Mouse (Mus musculus) G1E (cell line): ENCODE measurements around the gene Pcmt1.

ENCODE experiments used
- CTCF ChIP-seq: IDR thresholded peaks from 2 replicates; pipeline ENCODE4 v1.5.1; 2012; ENCODE audit warnings: low read depth, low read length, inconsistent platforms, mixed read lengths
- GATA1 ChIP-seq: IDR thresholded peaks from 2 replicates; pipeline ENCODE4 v1.6.1; 2012; ENCODE audit warnings: borderline replicate concordance, low read length, inconsistent platforms, mixed read lengths
- GATA2 ChIP-seq: IDR thresholded peaks from 2 replicates; pipeline ENCODE4 v1.6.1; 2012; ENCODE audit warnings: low read depth, low read length, inconsistent platforms, borderline replicate concordance
- POLR2AphosphoS5 ChIP-seq: IDR thresholded peaks from 2 replicates; pipeline ENCODE4 v1.6.1; 2012; ENCODE audit warnings: low read depth, low read length, inconsistent platforms; ENCODE audit not compliant: insufficient replicate concordance
- TAL1 ChIP-seq: conservative IDR thresholded peaks from 2 replicates; pipeline ENCODE4 v1.6.1; 2012; ENCODE audit warnings: low read depth, low read length, inconsistent platforms, mixed read lengths

DNA sequence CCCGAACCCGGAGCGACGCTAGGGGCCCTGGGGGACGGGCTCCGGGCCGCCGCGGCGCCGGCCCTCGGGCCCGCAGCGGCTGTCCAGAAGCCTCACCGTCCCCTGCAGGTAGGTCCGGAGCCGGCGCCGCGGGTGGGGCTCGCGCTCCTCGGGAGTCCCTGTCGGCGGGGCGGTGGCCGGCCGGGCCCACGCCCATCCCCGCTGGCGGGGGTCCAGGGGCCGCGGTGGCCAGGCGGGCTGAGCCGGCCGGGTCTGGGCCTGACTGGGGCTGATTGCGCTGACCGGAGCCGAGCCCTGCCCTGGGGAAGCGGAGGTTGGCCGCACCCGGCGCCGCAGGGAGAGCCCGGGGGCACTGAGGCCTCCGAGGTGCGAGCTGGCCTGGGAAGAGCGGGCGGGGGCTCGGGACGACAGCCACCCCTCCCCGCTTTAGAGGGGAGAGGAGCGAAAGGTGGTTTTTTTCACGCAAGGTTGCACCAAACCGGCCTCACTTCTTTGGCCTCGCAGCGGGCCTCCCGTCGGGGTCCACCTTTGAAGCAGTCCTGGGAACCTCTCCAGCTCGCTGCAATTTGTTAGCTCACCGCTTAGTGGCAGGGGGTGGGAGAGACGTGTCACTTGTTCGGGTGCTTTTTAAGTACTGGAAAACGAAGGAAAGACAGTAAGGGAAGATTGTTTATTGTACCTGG lies 548 bp upstream of the Pcmt1 start:
- TF ChIP-seq CTCF (no peak), POLR2AphosphoS5 (no peak), GATA1 (no peak), TAL1 (no peak), GATA2 (no peak)
